Mouse (Mus musculus) adrenal gland, adult 8-10 months (tissue): Measurements from ENCODE around the gene Glrp1. TPM values are rescaled to one million over a fixed set of nuclear protein-coding genes. Genes with fewer than 3 reads are reported as not detected.
A peak's percentile ranks its signal among the peaks of the same experiment; 100 is the strongest.

Experiments used
- DNase-seq: peaks from one replicate; pipeline ENCODE4 v3.0.0; 2022
- total RNA-seq, 4 experiments: library from RNA; stranded (reverse); gene quantifications; 2 replicates each; pipeline ENCODE4 v1.2.4; 2022

The Glrp1 gene
- total RNA-seq, 4 experiments from 2014 or later = not detected

- DNase-seq = no peak
Measured at GRCm38 (mm10) chr1:88492415-88492814, 17.5 kb downstream of the Glrp1 start.

GRCm38 (mm10) chr1:88491617-88492378, 18.1 kb downstream of the Glrp1 start:
- no peak for DNase-seq

DNA sequence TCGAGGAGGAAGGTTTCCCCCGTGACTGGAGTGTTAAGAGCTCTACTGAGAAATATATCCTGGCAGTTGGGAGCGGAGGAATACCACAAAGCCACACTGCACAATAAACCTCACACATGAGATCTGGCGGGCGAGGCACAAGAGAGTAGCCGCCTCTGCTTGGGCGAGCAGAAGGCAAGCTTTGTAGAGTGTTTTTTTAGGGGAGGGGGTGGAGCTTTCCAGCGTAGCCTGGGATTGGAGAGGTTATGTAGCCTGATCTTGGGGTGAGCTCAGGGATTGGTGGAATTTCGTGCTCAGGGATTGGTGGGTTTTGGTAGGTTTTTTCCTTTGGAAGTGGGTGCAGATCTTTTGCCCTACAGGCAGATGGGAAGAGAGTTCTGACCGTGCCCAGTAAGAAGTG, 19.7 kb downstream of the Glrp1 start:
- DNase-seq = no peak

DNA sequence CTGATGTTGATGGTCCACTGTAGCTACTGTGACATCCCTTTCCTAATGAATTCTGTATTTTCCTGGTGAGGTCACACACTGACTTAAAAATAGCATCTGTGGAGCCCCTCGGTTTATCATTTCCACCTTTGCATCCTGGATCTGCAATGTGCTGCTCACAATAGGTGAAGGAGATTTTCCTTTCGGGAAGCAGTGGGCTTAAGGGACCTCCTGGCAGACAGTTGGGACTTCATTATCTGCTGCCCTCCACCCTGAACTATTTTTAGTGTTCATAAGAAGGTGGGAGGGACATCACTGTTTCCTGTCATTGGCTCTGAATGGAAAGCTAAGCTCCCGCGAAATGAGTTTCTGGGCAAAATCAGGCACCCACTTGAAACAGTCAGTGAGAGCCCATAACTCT, 20.9 kb downstream of the Glrp1 start:
- no peak for DNase-seq

DNA sequence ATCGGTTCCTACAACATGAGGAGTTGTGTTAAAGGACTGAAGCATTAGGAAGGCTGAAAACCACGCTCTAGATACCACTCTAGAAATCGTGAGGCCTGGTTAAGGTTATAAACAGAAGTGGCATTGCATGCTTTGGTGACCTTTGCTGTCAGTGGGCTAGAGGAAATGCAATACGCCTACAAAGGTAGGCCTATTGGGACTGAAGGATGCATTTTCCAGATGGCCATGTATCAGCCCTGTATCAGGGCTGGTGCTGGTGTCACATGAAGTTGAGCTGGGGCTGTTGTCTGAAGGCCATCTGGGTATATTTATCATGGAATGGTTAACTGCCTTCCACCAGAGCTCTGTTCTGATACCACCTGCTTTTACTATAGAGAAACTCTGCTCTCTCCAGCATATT, 23.5 kb downstream of the Glrp1 start:
- DNase-seq = no peak

DNA sequence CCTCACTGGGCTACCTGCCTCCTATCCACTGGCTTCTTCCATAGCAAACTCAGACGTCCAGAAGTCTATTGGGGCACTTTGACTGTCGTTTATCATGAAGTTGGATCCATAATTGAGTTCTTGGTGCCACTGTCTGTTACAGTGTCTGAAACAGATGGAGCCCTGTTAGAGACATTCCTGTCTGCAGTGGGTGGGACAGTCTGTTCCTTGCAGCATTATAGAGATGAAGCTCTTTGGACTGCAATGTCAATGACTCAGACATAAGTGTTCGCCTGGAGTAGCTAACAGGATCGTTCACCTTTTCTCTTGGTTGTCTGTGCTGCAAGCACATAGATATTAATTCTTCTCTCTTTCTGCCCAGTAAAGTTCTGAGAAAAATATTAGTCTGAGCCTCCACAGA, 25.8 kb downstream of the Glrp1 start:
- no peak for DNase-seq

- no peak for DNase-seq
Measured at GRCm38 (mm10) chr1:88482142-88483099, 27.4 kb downstream of the Glrp1 start.

DNA sequence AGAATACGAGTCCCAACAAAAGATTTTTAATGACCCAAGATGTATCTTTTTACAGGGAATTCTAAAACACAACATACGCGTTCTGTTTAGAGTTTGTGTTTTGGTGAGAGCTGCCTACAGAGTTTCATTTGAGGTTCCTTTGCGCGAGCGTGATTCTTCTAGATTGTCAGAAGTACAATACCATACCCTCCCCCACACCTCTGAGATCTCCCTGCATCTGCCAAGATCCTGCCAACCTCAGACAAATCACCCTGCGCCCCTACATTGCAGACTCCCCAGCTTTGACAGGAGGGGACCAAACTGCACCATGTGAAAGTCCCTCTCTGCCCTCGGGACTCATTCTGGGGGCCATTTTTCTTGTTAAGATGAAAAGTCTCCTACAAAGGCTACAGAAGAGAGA, 29.3 kb downstream of the Glrp1 start:
- no peak for DNase-seq

DNA sequence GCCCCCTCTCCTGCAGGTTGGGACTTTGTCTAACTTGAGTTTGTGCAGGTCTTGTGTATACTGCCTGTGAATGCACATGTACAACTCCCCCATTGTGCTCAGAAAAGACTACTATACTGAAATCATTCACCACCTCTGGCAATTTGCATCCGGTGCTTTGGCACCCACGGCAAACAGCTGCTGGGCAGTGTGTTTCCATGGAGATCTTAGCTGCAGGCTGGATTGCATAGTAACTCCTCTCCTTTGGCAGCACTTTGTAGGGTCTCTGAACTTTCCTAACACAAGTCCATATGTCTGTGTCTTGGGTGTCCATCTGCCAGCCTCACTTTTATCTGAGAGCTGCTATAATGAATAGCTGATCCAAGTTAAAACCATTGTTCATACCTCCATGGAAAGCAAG, 31.7 kb downstream of the Glrp1 start:
- no peak for DNase-seq

DNA sequence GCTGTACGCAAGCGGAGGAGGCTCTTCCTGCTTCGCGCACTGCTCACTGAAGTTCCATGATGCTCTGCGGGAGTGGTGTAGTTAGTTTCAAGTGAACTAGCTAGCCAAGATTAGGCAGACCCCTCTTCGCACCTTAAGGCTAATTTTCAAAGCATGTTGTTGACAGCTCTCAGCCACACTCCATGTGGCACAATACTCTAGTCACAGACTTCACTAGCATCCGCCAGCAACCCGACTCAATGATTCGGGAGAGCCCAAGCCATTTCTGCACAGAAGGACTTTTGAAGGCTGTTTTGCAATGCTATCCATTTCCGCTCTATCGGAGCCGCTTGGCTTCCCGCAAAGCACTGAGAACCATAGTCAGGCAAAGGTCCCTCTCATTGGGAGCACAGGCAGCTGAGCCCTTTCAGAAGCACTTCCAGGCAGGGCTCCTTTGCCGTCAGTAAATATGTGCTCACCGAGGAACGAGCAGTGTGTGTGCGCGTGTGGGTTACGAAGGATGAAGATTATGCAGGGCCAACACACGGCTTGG, 33.2 kb downstream of the Glrp1 start:
- no peak for DNase-seq

GRCm38 (mm10) chr1:88475502-88475953, 34.3 kb downstream of the Glrp1 start:
- DNase-seq = peak; percentile 54

GRCm38 (mm10) chr1:88474598-88474997, 35.3 kb downstream of the Glrp1 start:
- DNase-seq = peak; percentile 11

GRCm38 (mm10) chr1:88473899-88474298, 36.0 kb downstream of the Glrp1 start:
- no peak for DNase-seq

GRCm38 (mm10) chr1:88472258-88472657, 37.6 kb downstream of the Glrp1 start:
- DNase-seq = no peak

DNA sequence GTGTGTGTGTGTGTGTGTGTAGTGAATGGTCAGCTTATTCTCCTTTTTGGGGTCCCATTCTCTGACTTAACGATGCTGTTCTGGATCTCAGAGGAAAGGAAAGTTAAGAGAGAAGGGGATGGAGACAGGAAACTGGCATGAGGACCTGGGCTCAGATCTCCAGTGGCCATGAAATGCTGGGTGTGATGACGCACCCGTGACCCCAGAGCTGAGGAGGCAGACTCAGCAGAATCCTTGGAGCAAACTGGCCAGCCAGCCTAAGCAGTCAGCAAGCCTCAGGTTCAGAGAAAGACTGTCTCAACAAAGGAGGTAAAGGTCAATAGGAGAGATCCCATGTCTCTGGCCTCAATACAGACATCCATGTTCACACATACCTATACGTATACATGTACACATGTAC, 40.1 kb downstream of the Glrp1 start:
- DNase-seq = peak; percentile 23

DNA sequence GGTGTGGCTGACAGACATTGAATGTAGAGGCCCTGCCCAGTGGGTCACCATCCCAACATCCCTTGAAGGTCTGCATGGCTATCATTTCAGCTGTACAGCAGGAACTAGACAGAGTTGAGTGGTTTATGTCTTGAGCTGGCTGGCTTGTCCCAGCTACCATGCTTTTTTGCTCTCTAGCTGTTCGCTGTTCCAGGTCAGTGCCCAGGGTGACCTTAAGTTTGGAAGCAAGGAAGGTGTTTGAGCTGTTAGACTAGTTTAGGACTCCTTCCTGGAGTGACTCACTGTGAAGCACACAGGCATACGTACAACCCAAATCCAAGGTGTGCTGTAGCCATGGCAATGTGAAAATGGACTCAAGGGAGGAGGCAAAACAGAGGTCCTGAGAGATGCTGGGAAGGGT, 41.5 kb downstream of the Glrp1 start:
- DNase-seq = no peak

GRCm38 (mm10) chr1:88467866-88468265, 42.0 kb downstream of the Glrp1 start:
- DNase-seq = no peak

- DNase-seq = no peak
Measured at GRCm38 (mm10) chr1:88466325-88467064, 43.4 kb downstream of the Glrp1 start.

DNA sequence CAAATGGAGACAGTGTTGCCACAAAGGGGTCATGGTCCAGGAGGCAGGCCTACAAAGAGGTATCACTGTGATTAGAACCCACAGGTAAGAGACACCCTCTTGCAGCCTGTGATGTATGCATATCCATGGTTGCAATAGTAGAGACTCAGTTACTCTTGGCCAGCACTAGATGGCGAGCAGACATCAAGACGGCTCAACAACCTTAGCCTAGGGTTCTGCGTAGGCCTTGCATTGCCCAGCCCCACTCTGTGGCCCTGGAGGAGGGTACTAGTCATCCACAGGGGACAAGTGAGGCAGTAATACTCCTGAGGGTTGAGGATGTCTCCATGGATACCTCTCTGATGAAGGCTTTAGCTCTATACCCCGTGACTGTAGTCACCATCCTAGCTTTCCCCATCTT, 44.1 kb downstream of the Glrp1 start:
- DNase-seq = peak; percentile 21

- DNase-seq = no peak
Measured at GRCm38 (mm10) chr1:88464109-88464905, 45.6 kb downstream of the Glrp1 start.

GRCm38 (mm10) chr1:88463241-88463640, 46.6 kb downstream of the Glrp1 start:
- DNase-seq = no peak

- no peak for DNase-seq
Measured at GRCm38 (mm10) chr1:88462484-88462883, 47.4 kb downstream of the Glrp1 start.
